Mouse (Mus musculus) E14TG2a.4 (cell line): ENCODE results near the gene Slc2a8.

Source experiments
- CTCF ChIP-seq: conservative IDR thresholded peaks from 2 replicates; pipeline ENCODE4 v1.5.1; 2014; ENCODE audit warnings: low read length
- NANOG ChIP-seq: IDR thresholded peaks from 2 replicates; pipeline ENCODE4 v1.6.1; 2014; ENCODE audit warnings: borderline replicate concordance, low read length, mixed read lengths
- POU5F1 ChIP-seq: IDR thresholded peaks from 2 replicates; pipeline ENCODE4 v1.6.1; 2014; ENCODE audit warnings: low read length, borderline replicate concordance

GRCm38 (mm10) chr2:32997792-32998191 is 15.9 kb upstream of the Slc2a8 start:
- TF ChIP-seq NANOG, result no peak
- TF ChIP-seq CTCF, result no peak
- TF ChIP-seq POU5F1, result no peak
